Mouse (Mus musculus) left cerebral cortex, postnatal 36 days (tissue): ENCODE results near the gene Nfs1. TPM values are rescaled to one million over a fixed set of nuclear protein-coding genes. Genes with fewer than 3 reads are reported as not detected.
"Not testable (repeated sequence)": the region's sequence is repeated elsewhere in the genome, so short reads cannot be mapped to it uniquely, and the experiment has no call there.

ENCODE experiments used
- DNase-seq, 2 experiments: peaks; one replicate each; pipeline ENCODE4 v3.0.0; 2021 to 2022; ENCODE audit warnings: low spot score in 2 of 2, mixed read lengths in 1 of 2
- intact Hi-C: fragments of 180-260 bp; cut with DNase I; formaldehyde crosslinking; loops from one replicate; pipeline ENCODE4 v1.15.1; 2025
- total RNA-seq, 2 experiments: library from RNA; stranded (reverse); gene quantifications; 2 replicates each; pipeline ENCODE4 v1.2.3; 2021

Nfs1 gene
- total RNA-seq, result 10 to 100 TPM; 39.2 to 40.4 TPM

GRCm38 (mm10) chr2:156143953-156144724 is at the start of gene Nfs1, which contains the start of gene Romo1:
Nfs1 (minus strand) TSS chr2:156144186.
Romo1 (plus strand) TSS chr2:156144039.
- peak; percentile 94 for DNase-seq
- intact Hi-C loops, result loop anchor here (5.0 to 10.0 kb wide), 2 partner anchors 137 to 179 kb away; partner anchors contain the start of genes 6430550D23Rik and Ergic3

- intact Hi-C loops, result loop anchor here (5.0 kb wide), 1 partner anchor 84 kb away; no protein-coding TSS in a partner anchor
- no peak for DNase-seq
Observed at GRCm38 (mm10) chr2:156193066-156193862, 49.3 kb upstream of the Nfs1 start.

GRCm38 (mm10) chr2:156192068-156192467 is 48.1 kb upstream of the Nfs1 start:
- no peak for DNase-seq
- intact Hi-C loops, result loop anchor here (5.0 kb wide), 1 partner anchor 85 kb away; no protein-coding TSS in a partner anchor

GRCm38 (mm10) chr2:156191540-156191939 is 47.6 kb upstream of the Nfs1 start:
- DNase-seq, result no peak
- intact Hi-C loops, result loop anchor here (5.0 kb wide), 1 partner anchor 86 kb away; no protein-coding TSS in a partner anchor

- intact Hi-C loops, result loop anchor here (5.0 kb wide), 1 partner anchor 87 kb away; no protein-coding TSS in a partner anchor
- DNase-seq, result no peak
Observed at GRCm38 (mm10) chr2:156190004-156190896, 46.3 kb upstream of the Nfs1 start.

GRCm38 (mm10) chr2:156189241-156189640 is 45.3 kb upstream of the Nfs1 start:
- DNase-seq, intact Hi-C loops: not testable (repeated sequence)

- intact Hi-C loops, result no loop called here
- DNase-seq, result no peak
Observed at GRCm38 (mm10) chr2:156181592-156181991, 37.6 kb upstream of the Nfs1 start.

- intact Hi-C loops, result no loop called here
- DNase-seq, result no peak
Observed at GRCm38 (mm10) chr2:156180824-156181590, 37.0 kb upstream of the Nfs1 start.

- intact Hi-C loops, result no loop called here
Observed at GRCm38 (mm10) chr2:156180094-156180821, 36.3 kb upstream of the Nfs1 start, which contains the start of gene Rbm39. Rbm39 (minus strand) TSS chr2:156180238.

GRCm38 (mm10) chr2:156179796-156180093 is 35.8 kb upstream of the Nfs1 start:
- intact Hi-C loops, result loop anchor here (5.0 kb wide), 2 partner anchors 78 to 98 kb away; no protein-coding TSS in a partner anchor
- no peak for DNase-seq

More at GRCm38 (mm10) chr2:156180094-156180821, 36.3 kb upstream of the Nfs1 start, which contains the start of gene Rbm39:
- DNase-seq, result peak; percentile 100

- DNase-seq, result peak; percentile 76 to 80
- intact Hi-C loops, result loop anchor here (5.0 kb wide), 2 partner anchors 78 to 98 kb away; no protein-coding TSS in a partner anchor
Observed at GRCm38 (mm10) chr2:156179046-156179795, 35.2 kb upstream of the Nfs1 start.

- intact Hi-C loops, result loop anchor here (5.0 kb wide), 2 partner anchors 80 to 100 kb away; no protein-coding TSS in a partner anchor
Observed at GRCm38 (mm10) chr2:156177651-156178050, 33.7 kb upstream of the Nfs1 start.

GRCm38 (mm10) chr2:156177079-156177478 is 33.1 kb upstream of the Nfs1 start:
- intact Hi-C loops, result loop anchor here (5.0 kb wide), 2 partner anchors 80 to 100 kb away; no protein-coding TSS in a partner anchor
- DNase-seq, result no peak

More at GRCm38 (mm10) chr2:156177651-156178050, 33.7 kb upstream of the Nfs1 start:
- DNase-seq, result no peak

- no peak for DNase-seq
- intact Hi-C loops, result no loop called here
Observed at GRCm38 (mm10) chr2:156166557-156166956, 22.6 kb upstream of the Nfs1 start.

GRCm38 (mm10) chr2:156165478-156165877 is 21.5 kb upstream of the Nfs1 start:
- no peak for DNase-seq
- intact Hi-C loops, result no loop called here

- intact Hi-C loops, result no loop called here
Observed at GRCm38 (mm10) chr2:156151538-156151937, 7.6 kb upstream of the Nfs1 start.

More at GRCm38 (mm10) chr2:156151538-156151937, 7.6 kb upstream of the Nfs1 start:
- DNase-seq, result no peak
